Mouse (Mus musculus): ENCODE results near the gene Pank3. TPM values are rescaled to one million over a fixed set of nuclear protein-coding genes. Genes with fewer than 3 reads are reported as not detected.
"Not testable (repeated sequence)": the region's sequence is repeated elsewhere in the genome, so short reads cannot be mapped to it uniquely, and the experiment has no call there.

Pank3 gene
- polyA plus RNA-seq, 1 experiment = 7.1 TPM

- H3K36me3 ChIP-seq (ENCODE audit: control insufficient read depth, insufficient read depth) = peaks cover 26% of the 10 kb centered on the region
Measured at GRCm38 (mm10) chr11:35837156-35838126, 68.2 kb downstream of the Pank3 start.

GRCm38 (mm10) chr11:35838345-35839338 is 69.4 kb downstream of the Pank3 start:
- peaks cover 17% of the 10 kb centered on the region for H3K36me3 ChIP-seq (ENCODE audit: control insufficient read depth, insufficient read depth)
- H3K4me3 ChIP-seq (ENCODE audit: insufficient read depth, poor library complexity, severe bottlenecking) = no peak overlapping the region
- peak overlapping the region; percentile 20 for H3ac ChIP-seq (ENCODE audit: control insufficient read depth, insufficient read length, low read depth)
- TF ChIP-seq FOSL1 (IDR thresholded peaks at IDR 0.05; ENCODE audit: insufficient read depth, low read length, poor library complexity, severe bottlenecking) (peak; percentile 54), MYOD1 (IDR thresholded peaks at IDR 0.05; ENCODE audit: control insufficient read depth, insufficient read length, low read depth) (peak; percentile 35), MYOG (IDR thresholded peaks at IDR 0.05; ENCODE audit: control insufficient read depth, extremely low read depth, insufficient read length) (no peak), CEBPB (IDR thresholded peaks at IDR 0.05; ENCODE audit: low read depth) (no peak), CTCF (IDR thresholded peaks at IDR 0.05; ENCODE audit: control insufficient read depth, insufficient read depth, insufficient read length) (no peak), MAX (IDR thresholded peaks at IDR 0.05) (peak; percentile 93), USF1 (IDR thresholded peaks at IDR 0.05; ENCODE audit: low read depth) (peak; percentile 100)
- no peaks in the 10 kb centered on the region for H3K27me3 ChIP-seq (ENCODE audit: control insufficient read depth, insufficient read depth, insufficient read length)
- peaks cover 5% of the 10 kb centered on the region for H3K79me3 ChIP-seq (ENCODE audit: low read depth)
- H3K79me2 ChIP-seq (ENCODE audit: control insufficient read depth, insufficient read depth) = peaks cover 9% of the 10 kb centered on the region

More at GRCm38 (mm10) chr11:35837156-35838126, 68.2 kb downstream of the Pank3 start:
- peak; percentile 41 for TF ChIP-seq MYOD1 (IDR thresholded peaks at IDR 0.05; ENCODE audit: control insufficient read depth, insufficient read length, low read depth)
- no peak for TF ChIP-seq CEBPB (IDR thresholded peaks at IDR 0.05; ENCODE audit: low read depth)
- peak; percentile 88 for TF ChIP-seq MAX (IDR thresholded peaks at IDR 0.05)
- peak; percentile 91 for TF ChIP-seq FOSL1 (IDR thresholded peaks at IDR 0.05; ENCODE audit: insufficient read depth, low read length, poor library complexity, severe bottlenecking)
- TF ChIP-seq USF1 (IDR thresholded peaks at IDR 0.05; ENCODE audit: low read depth) = no peak
- TF ChIP-seq CTCF (IDR thresholded peaks at IDR 0.05; ENCODE audit: control insufficient read depth, insufficient read depth, insufficient read length) = no peak
- Histone ChIP-seq H3K79me3 (ENCODE audit: low read depth) (peaks cover 17% of the 10 kb centered on the region), H3ac (ENCODE audit: control insufficient read depth, insufficient read length, low read depth) (no peak overlapping the region), H3K4me3 (ENCODE audit: insufficient read depth, poor library complexity, severe bottlenecking) (no peak overlapping the region), H3K79me2 (ENCODE audit: control insufficient read depth, insufficient read depth) (peaks cover 21% of the 10 kb centered on the region), H3K27me3 (ENCODE audit: control insufficient read depth, insufficient read depth, insufficient read length) (no peaks in the 10 kb centered on the region)

DNA sequence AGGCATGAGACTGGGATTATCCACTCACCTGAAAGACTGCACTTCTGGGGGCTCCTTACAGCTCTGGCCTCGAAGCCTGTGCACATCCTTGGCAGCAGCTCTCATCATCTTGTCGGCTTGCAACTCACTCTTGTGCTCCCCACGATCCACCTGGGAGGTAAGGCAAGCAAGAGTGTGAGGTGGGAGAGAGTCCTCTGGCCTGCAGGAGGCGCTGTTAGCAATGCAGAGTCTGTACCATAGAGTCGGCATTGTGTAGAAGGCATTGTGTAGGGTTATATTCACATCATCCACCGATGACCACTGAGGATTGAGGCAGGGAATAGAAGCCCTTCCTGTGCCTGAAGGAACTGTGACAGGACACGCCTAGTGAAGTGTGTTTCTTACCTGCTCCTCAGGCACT is 71.0 kb downstream of the Pank3 start:
- TF ChIP-seq FOSL1 (IDR thresholded peaks at IDR 0.05; ENCODE audit: insufficient read depth, low read length, poor library complexity, severe bottlenecking) (no peak), MYOD1 (IDR thresholded peaks at IDR 0.05; ENCODE audit: control insufficient read depth, insufficient read length, low read depth) (no peak), MAX (IDR thresholded peaks at IDR 0.05) (no peak), USF1 (IDR thresholded peaks at IDR 0.05; ENCODE audit: low read depth) (no peak), MYOG (IDR thresholded peaks at IDR 0.05; ENCODE audit: control insufficient read depth, extremely low read depth, insufficient read length) (no peak), CTCF (IDR thresholded peaks at IDR 0.05; ENCODE audit: control insufficient read depth, insufficient read depth, insufficient read length) (no peak), CEBPB (IDR thresholded peaks at IDR 0.05; ENCODE audit: low read depth) (no peak)

GRCm38 (mm10) chr11:35840806-35841205 is 71.5 kb downstream of the Pank3 start:
- not testable (repeated sequence) for H3K79me2 ChIP-seq (ENCODE audit: control insufficient read depth, insufficient read depth); H3K4me3 ChIP-seq (ENCODE audit: insufficient read depth, poor library complexity, severe bottlenecking); H3K79me3 ChIP-seq (ENCODE audit: low read depth); H3ac ChIP-seq (ENCODE audit: control insufficient read depth, insufficient read length, low read depth); H3K27me3 ChIP-seq (ENCODE audit: control insufficient read depth, insufficient read depth, insufficient read length)
- peaks cover 17% of the 10 kb centered on the region for H3K36me3 ChIP-seq (ENCODE audit: control insufficient read depth, insufficient read depth)

More for the DNA sequence above, 71.0 kb downstream of the Pank3 start:
- no peaks in the 10 kb centered on the region for H3K79me2 ChIP-seq (ENCODE audit: control insufficient read depth, insufficient read depth)
- H3K27me3 ChIP-seq (ENCODE audit: control insufficient read depth, insufficient read depth, insufficient read length) = no peaks in the 10 kb centered on the region
- H3K4me3 ChIP-seq (ENCODE audit: insufficient read depth, poor library complexity, severe bottlenecking) = no peak overlapping the region
- H3K36me3 ChIP-seq (ENCODE audit: control insufficient read depth, insufficient read depth) = peaks cover 17% of the 10 kb centered on the region
- H3K79me3 ChIP-seq (ENCODE audit: low read depth) = no peaks in the 10 kb centered on the region
- no peak overlapping the region for H3ac ChIP-seq (ENCODE audit: control insufficient read depth, insufficient read length, low read depth)

Small RNA genes lying within 50 kb of the gene (microRNA-seq; reads per million reads assigned to microRNA genes)
- 3.4 reads per million, percentile 47 among the genes with 10 or more reads in this experiment for gene Mir103-1 (ENCODE audit: borderline microRNAs expressed)

Other genes with a start within 250 kb of the Pank3 start
- gene Fbll1, start 29.4 kb downstream of the Pank3 start, polyA plus RNA-seq (2012; fragmentation: generic; extraction: Trizol) = 0.02 TPM
- 87.1 TPM for gene Rars, start 65.0 kb downstream of the Pank3 start, polyA plus RNA-seq (2012; fragmentation: generic; extraction: Trizol)
- gene Wwc1, start 211.0 kb downstream of the Pank3 start, polyA plus RNA-seq (2012; fragmentation: generic; extraction: Trizol) = 4.6 TPM

Data from C2C12 (cell line).